Mouse (Mus musculus): Measurements from ENCODE around the gene Bcl3.

The Bcl3 gene

GRCm38 (mm10) chr7:19834055-19834454 lies 11.5 kb upstream of the Bcl3 start:
- DNase-seq (ENCODE audit: low read depth, low spot score): no peak

DNA sequence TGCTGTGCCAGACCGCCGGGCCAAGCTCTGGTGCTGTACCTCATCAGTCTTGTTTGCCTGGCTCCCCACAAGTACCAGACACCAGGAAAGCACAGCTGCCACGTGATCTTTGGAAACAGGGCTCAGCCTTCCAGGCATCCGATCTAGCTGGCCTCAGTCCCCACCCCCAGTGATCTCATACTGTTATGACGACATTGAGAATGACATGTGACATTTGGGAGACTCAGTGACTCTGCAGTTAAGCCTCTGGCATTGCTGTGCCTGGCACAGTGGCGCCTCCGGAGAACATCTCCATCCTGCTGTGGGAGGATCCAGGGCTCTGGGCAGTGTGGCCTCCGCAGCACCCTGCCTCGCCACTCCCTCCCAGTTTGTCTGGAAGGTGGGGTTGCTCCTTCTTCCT lies 9.3 kb upstream of the Bcl3 start:
- DNase-seq (ENCODE audit: low read depth, low spot score): no peak

DNA sequence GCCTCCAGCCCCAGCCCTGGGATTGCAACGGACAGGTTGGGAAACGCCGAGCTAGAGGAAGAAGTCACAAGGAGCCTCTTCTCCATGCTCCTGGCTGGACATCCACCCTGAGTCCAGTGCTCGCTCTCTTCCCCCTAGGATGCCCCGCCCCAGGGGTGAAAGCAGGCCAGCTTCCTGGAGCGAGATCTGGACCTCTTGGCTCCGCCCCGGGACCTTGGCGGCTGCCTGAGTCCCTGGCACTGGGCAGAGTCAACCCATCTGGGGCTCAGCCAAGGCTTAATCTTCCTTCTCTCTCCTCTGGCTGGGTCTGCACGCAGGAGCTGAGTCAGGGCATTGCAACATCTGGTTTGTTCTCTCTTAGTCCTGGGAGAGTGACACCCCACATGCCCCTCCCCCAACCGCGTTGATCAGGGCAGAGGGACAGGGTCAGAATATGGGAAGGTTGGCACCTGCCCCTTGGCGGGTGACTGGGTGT lies 8.1 kb upstream of the Bcl3 start:
- no peak for DNase-seq (ENCODE audit: low read depth, low spot score)

DNA sequence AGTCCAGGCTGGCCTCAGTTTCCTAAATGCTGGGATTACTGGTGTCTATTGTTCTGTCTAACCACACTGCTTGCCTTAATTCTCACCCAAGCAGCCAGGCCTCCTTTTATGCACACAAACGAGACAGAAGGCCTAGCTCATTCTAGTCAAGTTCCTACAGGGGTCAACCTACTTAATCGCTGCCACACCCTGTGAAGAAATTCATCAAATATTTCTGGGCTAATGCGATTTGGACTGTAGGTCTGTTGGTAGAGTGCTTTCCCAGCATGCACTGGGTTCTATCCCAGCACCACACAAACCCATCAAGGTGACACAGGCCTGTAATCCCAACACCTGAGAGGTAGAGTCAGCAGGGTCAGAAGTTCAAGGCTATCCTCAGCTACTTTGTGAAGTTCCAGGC lies 7.1 kb upstream of the Bcl3 start:
- DNase-seq (ENCODE audit: low read depth, low spot score): no peak

DNA sequence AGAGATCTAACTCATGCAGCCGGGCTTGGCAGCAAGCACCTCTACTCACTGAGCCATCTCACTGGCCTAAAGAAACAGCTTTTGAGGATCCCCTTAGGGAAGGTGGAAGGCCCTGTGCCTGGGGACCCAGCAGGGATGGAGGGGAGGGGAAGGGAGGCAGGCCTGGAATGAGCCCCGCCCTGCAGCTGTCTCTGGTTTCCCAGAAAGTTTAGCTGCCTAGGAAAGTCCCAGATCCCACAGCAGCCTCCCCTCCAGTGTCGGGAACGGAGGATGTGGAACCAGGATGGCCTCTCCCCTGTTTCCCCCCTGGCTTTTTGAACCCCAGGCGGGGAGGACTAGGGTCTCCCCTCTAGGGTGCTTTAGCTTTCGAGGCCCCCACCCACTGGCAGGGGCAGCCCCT lies 4.2 kb upstream of the Bcl3 start:
- no peak for DNase-seq (ENCODE audit: low read depth, low spot score)

GRCm38 (mm10) chr7:19824182-19824973 lies 1.8 kb upstream of the Bcl3 start:
- DNase-seq (ENCODE audit: low read depth, low spot score): no peak

GRCm38 (mm10) chr7:19823256-19824181 lies 949 bp upstream of the Bcl3 start:
- no peak for DNase-seq (ENCODE audit: low read depth, low spot score)

DNA sequence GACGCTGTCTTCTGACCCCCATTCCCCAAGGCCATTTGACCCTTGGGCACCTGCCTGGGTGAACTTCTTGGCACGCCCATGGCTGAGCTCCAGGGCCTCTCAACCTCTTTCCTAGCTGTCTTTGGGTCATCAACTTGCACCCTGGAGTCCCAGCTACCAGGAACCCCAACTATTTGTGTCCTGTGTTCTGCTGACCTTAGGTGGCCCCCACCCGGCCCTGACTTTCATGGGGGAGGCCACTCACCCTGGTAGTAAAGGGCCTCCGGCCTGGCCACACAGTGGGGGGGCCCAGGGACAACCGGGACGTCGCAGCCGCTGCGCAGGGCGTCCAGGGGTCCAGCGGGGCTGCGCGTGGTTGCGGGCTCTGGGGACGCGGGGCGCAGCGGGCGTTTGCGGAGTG lies 377 bp downstream of the Bcl3 start:
- no peak for DNase-seq (ENCODE audit: low read depth, low spot score)

GRCm38 (mm10) chr7:19821633-19822032 lies 937 bp downstream of the Bcl3 start:
- no peak for DNase-seq (ENCODE audit: low read depth, low spot score)

DNA sequence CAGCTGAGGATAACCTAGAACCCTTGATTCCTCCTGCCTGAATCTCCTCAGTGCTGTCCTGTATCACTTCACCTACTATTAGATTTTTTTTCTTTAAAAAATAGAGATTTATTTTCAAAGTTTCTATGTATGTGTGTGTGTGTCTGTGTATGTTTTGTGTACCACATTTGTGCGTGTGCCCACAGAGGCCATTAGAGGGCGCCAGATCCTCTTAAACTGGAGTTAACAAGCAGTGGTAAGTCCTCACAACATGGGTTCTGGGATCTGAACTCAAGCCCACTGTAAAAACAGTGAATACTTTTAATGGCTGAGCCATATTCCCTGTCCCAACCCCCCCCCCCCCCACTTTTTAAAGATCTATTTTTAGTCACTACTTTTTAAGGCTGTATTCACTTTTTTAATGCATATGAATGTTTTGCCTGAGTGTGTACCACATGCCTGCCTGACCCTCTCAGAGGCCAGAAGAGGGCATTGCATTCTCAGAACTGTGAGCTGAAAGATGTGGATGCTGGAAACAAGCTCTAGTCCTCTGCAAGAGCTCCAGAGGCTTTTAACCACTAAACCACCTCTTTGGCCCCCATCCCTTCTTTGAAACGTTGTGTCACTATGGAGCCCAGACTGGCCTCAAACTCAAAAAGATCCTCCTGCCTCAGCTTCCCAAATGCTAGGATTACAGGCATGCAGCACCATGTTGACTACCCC lies 2.1 kb downstream of the Bcl3 start:
- DNase-seq (ENCODE audit: low read depth, low spot score): no peak

DNA sequence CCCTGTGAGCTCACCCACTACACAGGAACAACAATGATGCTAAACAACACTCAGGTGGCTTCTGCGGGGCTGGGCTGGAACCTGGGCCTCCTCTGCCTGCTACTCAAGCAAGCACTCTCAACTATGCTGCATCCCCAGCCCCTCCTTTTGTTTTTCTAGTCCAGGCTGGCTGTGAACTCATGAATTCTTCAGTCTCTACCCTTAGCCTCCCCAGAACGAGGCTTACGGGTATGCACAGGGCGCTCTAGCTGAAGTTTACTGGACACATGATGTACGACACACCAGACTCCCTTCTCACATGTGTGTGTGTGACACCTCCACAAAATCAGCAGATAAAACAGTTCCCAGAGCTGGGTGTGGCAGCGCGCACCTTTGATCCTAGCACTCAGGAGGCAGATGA lies 3.7 kb downstream of the Bcl3 start:
- DNase-seq (ENCODE audit: low read depth, low spot score): no peak

GRCm38 (mm10) chr7:19818440-19818839 lies 4.1 kb downstream of the Bcl3 start:
- no peak for DNase-seq (ENCODE audit: low read depth, low spot score)

GRCm38 (mm10) chr7:19817382-19818105 lies 5.0 kb downstream of the Bcl3 start:
- no peak for DNase-seq (ENCODE audit: low read depth, low spot score)

DNA sequence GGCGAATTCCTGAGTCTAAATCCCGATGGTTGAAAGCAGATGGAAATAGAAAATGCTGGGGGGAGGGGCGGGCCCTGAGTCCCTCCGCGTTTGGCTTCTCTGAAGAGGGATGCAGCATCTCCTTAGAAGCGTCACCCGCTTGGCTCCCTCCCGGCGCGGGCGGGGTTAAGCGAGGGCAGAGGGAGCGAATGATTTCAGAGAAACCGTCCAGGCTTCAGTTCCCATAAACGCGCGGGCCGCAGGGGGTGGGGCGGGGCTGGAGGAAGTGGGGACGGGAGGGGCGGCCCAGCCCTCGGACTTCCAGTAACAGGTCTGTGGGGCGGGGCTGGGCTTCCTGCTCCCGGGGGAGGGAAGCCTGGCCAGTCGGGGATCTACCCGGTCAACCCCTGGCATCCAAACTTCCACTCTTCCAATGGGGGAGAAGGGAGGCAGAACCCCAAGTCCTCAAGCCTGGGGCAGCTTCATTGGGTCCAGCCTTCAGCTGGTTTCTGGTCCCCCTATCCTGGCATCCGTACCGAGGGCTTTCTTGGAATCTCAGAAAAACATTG lies 6.3 kb downstream of the Bcl3 start:
- no peak for DNase-seq (ENCODE audit: low read depth, low spot score)

GRCm38 (mm10) chr7:19815296-19816223 lies 7.0 kb downstream of the Bcl3 start:
- DNase-seq (ENCODE audit: low read depth, low spot score): no peak

- no peak for DNase-seq (ENCODE audit: low read depth, low spot score)
Observed at GRCm38 (mm10) chr7:19813579-19814122, 8.9 kb downstream of the Bcl3 start.

DNA sequence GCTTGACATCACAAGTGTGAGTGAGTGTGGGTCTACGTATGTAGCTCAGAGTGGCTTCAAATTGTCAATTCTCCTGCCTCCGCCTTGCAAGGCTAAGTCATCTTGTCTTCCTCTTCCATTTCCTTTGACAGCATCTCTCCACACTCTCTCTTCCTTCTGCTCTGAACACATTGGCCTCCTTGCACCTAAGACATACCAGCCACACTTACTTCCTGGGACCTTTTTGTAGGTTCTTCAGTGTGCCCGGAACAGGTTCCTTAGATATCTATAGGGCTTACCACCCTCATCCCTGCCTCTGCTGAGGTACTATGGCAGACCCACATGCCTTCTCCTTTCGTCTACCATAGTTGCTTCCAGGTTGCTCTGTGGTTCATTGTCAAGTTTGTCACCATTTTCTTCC lies 9.4 kb downstream of the Bcl3 start:
- DNase-seq (ENCODE audit: low read depth, low spot score): no peak

GRCm38 (mm10) chr7:19811114-19811513 lies 11.5 kb downstream of the Bcl3 start:
- no peak for DNase-seq (ENCODE audit: low read depth, low spot score)

DNA sequence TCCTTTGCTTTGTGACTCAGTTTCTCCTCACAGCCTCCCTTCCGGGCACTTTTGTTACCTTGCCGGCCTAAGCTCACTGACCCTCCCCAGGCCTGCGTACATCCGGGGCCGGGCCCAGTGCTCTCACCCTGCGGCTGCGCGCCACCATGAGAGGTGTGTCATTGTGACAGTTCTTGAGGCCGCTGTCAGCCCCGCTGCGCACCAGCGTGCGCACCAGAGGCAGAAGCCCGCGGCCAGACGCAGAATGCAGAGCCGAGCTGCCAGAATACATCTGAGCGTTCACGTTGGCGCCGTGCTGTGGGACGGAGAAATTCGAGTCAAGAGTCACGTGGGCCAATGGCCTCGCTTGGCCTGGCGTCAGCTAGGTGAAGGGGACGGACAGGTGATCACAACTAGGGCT lies 13.2 kb downstream of the Bcl3 start:
- DNase-seq (ENCODE audit: low read depth, low spot score): no peak
